Mouse (Mus musculus): ENCODE data around the gene Rnf114.

- no peak for TF ChIP-seq POLR2A (IDR thresholded peaks at IDR 0.05; ENCODE audit: control insufficient read depth, extremely low read depth, insufficient read depth, low read length, poor library complexity)
- TF ChIP-seq CTCF (IDR thresholded peaks at IDR 0.05; ENCODE audit: borderline replicate concordance, control insufficient read depth, extremely low read depth, insufficient read depth, low read length, poor library complexity), result no peak
Measured at GRCm38 (mm10) chr2:167547444-167547843, 55.0 kb downstream of the Rnf114 start.

All from thymus, adult 2 months (tissue).